Mouse (Mus musculus) adrenal gland, postnatal 4 days (tissue): ENCODE results near the gene H2-Q10. TPM values are rescaled to one million over a fixed set of nuclear protein-coding genes. Genes with fewer than 3 reads are reported as not detected.
A peak's percentile ranks its signal among the peaks of the same experiment; 100 is the strongest.
"Not testable (repeated sequence)": the region's sequence is repeated elsewhere in the genome, so short reads cannot be mapped to it uniquely, and the experiment has no call there.

ENCODE experiments used
- DNase-seq, 2 experiments: peaks; one replicate each; pipeline ENCODE4 v3.0.0; 2021 to 2022; ENCODE audit warnings: low spot score in 2 of 2, mixed read lengths in 2 of 2
- total RNA-seq, 2 experiments: library from RNA; stranded (reverse); gene quantifications; 2 replicates each; pipeline ENCODE4 v1.2.3; 2021

The H2-Q10 gene
- total RNA-seq, 2 experiments from 2014 or later: 2.3 to 51.2 TPM

GRCm38 (mm10) chr17:35444510-35444909 is 25.4 kb upstream of the H2-Q10 start:
- DNase-seq: not testable (repeated sequence)

DNA sequence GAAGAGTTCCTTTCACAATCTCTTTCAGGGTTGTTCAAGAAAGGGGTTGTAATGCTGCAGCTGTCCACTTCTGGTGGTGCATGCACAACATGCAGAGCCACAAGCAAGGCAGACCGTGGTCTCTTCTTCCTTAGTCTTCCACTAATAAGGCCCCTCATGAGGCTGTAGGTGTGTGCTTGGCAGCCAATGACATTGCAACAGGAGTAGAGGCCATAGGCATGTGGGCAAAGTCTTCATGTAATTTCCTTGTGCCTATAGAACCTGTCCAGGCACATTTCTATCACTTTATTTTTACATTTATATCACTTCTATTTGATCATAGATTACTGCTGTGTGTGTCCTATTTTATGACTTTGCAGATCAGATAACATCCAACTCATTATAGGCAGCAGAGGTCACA is 11.6 kb upstream of the H2-Q10 start:
- DNase-seq: not testable (repeated sequence)

DNA sequence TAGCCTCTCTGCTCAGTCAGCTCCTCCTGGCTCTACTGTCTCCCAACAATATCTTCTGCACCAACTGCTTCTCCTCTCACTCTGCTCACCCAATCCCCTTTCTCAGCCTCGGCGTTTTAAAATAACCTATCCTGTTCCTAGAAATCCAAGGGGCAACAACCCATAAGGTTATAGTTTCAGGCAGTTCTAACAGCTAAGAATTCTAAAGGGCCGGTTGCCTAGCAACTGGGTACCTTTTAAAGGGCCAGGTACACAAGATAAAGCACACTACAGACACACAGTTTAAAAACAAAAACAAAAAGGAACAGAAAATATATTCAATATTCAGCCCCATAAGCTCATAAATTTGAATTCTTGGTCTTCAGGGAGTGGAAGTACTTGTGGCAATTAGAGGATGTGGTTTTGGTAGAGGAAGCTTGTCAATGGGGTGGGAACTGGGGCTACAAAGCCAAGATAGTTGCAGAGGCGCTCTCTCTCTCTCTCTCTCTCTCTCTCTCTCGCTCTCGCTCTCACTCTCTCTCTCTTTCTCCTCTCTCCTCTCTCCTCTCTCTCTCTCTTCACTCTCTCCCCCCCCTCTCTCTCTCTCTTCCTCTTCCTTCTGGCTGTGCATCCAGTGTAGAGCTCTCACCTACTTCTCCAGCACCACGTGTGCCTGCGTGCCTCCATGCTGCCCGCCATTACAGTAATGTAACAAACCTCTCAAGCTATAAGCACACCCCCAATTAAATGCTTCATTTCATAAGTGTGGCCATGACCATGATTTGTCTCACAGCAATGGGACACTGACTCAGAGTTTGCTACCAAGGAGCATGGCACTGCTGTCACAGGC is 9.2 kb upstream of the H2-Q10 start:
- DNase-seq: not testable (repeated sequence)

- not testable (repeated sequence) for DNase-seq
Observed at GRCm38 (mm10) chr17:35465651-35466050, 4.2 kb upstream of the H2-Q10 start.

- not testable (repeated sequence) for DNase-seq
Observed at GRCm38 (mm10) chr17:35468936-35469335, 953 bp upstream of the H2-Q10 start.

- peak; percentile 13 to 26 for DNase-seq
Observed at GRCm38 (mm10) chr17:35484066-35484465, 14.2 kb downstream of the H2-Q10 start.

DNA sequence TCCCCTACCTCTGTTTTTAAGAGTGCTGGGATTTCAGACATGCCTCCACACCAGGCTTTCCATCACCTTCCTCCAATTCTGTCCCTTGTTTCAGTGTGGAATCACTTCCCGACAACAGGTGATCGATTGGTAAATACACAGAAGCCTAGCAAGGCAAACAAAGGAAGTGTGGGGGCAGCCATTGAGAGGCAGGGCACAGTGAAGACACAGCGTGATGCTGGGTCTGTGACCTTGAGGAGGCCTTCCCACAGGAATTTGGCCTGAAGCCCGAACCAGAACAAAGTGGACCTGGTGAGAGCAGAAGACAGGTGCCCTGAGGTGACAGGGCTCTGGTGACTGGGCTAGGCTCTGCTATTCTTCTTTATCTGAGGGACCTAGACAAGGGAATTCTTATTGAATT is 15.8 kb downstream of the H2-Q10 start:
- no peak for DNase-seq

DNA sequence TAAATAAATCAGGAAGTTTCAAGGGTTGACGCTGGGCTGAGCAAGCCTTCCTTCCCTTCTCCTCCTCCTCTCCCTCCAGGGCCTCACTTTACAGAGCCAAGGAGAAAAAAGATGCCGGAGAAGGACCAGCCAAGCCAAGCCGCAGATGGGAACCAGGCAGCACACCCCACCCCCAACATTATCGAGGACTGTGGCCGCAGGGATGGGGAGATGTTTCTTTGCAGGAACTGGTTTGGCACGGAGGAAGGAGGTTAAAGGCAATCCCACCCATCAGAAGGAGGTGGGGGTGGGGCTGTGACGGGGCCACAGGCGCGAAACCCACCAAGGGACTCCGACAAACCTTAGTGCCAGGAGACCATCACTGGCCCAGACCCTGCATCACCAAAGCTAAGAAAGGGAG is 16.8 kb downstream of the H2-Q10 start:
- no peak for DNase-seq

- no peak for DNase-seq
Observed at GRCm38 (mm10) chr17:35488041-35488440, 18.2 kb downstream of the H2-Q10 start.

DNA sequence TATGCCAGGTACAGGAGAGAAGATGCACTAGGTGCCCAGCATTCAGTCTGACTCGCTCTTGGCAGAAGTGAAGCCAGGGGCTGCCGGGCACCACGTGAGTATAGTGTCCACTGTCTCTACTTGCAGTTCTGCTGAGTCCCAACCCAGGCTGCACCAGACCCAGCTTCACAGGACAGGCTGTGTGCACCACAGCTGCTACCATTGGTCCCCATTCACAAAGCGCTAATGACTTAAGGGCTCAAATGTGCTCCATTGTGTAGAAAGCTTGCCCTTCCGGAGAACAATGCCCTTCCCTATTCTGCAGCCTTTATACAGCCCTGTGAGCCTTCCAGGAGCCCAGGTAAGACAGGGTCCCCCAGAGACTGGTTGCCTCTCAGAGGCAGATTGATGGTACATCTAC is 20.4 kb downstream of the H2-Q10 start:
- DNase-seq: no peak

DNA sequence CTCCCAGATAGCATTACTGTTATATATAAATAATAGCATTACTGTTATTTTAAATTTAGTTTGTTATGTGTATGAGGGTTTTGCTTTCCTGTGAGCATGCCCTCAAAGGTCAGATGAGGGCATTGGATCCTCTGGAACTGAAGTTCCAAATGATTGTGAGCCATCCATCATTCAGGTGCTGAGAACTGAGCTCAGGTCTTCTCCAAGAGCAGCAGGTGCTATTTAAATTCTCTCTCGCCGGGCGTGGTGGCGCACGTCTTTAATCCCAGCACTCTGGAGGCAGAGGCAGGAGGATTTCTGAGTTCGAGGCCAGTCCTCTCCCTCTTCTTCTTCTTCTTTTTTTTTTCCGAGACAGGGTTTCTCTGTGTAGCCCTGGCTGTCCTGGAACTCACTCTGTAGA is 27.2 kb downstream of the H2-Q10 start:
- DNase-seq: no peak

DNA sequence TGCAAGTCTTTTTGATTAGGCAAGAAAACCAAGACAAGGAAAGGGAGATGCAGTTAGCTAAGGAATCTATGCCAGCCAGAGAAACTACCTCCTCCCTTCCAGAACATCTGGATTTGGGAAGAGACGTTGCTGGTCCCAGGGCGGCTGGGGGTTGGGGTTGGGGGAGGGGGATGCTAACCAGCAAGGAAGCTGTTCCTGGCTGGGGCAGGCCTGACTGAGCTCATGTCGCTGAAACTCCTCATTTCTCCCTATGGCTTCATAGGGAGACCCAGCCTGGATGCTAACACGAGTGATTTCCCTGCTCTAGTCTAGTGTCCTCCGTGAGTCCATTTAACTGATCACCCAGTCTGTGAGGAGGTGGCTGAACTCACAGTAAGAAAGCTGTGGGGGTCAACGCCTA is 32.3 kb downstream of the H2-Q10 start:
- no peak for DNase-seq

GRCm38 (mm10) chr17:35502762-35503161 is 32.9 kb downstream of the H2-Q10 start:
- DNase-seq: no peak

DNA sequence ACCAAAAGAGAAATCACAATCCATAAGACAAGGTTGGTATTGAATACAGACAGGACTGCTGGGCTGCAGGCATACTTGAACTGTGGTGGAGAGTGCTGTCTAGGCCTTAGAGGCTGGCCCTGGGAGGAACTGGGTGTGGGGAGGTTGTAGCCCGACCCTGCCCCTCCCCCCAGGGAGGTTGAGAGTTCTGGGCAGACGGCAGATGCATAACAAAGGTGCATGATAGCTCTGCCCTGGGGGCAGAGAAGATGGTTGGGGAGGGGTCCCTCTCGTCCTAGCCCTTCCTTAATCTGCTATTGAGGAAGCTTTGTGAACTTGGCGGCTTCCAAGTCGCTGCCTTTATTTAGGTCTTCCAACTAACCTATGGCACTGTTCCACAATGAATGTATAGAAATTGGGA is 34.0 kb downstream of the H2-Q10 start:
- no peak for DNase-seq

GRCm38 (mm10) chr17:35504628-35505481 is 35.0 kb downstream of the H2-Q10 start:
- no peak for DNase-seq

DNA sequence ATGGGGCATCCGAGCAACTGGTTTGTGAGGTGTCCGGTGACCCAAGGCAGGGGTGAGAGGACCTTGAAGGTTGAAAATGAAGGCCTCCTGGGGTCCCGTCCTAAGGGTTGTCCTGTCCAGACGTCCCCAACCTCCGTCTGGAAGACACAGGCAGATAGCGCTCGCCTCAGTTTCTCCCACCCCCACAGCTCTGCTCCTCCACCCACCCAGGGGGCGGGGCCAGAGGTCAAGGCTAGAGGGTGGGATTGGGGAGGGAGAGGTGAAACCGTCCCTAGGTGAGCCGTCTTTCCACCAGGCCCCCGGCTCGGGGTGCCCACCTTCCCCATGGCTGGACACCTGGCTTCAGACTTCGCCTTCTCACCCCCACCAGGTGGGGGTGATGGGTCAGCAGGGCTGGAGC is 35.9 kb downstream of the H2-Q10 start, which contains the start of gene Pou5f1:
Gene Pou5f1, plus strand, starts transcription at position 243 of the 400 bp plus-strand sequence.
- no peak for DNase-seq

- no peak for DNase-seq
Observed at GRCm38 (mm10) chr17:35506881-35507280, 37.0 kb downstream of the H2-Q10 start.

DNA sequence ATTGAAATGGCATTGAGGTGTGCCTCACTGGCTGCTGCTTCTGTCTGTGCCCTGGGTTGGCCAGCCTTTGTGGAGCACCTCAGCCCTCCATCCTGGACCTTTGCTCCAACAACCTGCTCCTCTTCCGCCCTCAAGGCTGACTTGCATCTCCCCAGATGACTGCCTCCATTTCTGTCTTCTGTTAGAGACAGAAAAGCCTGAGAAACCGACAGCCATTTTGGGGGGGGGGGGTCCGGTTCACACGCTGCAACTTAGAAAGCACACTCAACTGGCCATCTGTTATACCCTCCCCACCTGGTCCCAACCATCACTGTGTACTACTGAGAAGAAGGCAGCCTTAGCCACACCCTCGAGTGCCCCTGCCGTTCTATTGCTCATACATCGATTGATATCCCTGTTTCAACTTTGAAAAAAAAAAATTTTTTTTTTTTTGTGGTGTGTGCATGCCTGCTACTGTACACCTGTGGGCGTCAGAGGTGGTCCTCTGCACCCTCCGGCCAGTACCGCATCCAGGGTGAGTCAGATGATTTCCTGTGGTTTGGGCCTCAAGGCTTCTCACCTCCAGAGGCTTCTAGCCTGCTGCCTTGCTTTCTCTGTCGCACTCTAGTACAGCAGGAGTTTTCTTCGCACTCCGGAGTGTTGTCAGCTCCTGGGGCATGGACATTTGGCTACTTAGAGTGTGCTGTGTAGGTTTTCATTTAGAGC is 37.8 kb downstream of the H2-Q10 start:
- no peak for DNase-seq

DNA sequence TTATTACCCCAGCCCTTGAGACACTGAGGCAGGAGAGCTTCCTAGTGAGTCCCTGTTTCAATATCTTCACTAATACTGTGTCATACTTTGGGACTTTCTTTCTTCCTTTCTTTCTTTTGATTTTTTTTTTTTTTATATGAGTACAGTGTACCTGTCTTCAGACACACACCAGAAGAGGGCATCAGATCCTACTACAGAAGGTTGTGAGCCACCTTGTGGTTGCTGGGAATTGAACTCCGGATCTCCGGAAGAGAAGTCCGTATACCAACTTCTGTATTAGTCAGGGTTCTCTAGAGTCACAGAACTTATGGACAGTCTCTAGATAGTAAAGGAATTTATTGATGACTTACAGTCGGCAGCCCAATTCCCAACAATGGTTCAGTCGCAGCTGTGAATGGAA is 38.4 kb downstream of the H2-Q10 start:
- not testable (repeated sequence) for DNase-seq

- DNase-seq: no peak
Observed at GRCm38 (mm10) chr17:35509284-35509683, 39.4 kb downstream of the H2-Q10 start.

DNA sequence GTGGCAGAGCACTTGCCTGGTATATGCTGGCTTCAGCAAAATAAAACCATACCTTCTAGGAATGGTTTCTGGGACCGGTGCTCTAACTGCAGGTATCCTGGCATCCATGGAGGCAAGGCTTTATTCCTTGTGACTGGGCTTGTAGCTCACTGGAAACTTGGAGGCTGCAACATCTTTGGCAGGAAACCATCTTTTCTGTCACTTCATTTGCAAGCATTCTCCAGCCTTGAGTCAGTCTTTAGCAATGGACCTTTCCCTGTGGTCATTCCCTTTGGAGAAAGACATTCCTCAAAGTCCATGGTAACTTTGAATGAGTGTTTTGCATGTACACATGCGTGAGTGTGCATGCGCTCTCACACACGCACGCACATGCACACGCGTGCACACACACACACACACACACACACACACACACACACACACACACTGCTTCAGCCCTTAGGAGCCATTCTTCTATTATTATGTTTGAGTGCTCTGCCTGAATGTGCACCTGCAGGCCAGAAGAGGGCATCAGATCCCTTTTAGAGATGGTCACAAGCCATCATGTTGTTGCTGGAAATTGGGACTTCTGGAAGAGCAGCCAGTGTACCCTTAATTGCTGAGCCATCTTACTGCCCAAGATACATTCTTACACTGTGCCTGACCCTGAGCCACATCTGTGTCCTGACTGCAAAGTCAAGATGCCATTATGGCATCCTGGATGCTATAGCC is 43.2 kb downstream of the H2-Q10 start:
- no peak for DNase-seq
